Mouse (Mus musculus): ENCODE results near the gene Fam163a.

Fam163a gene

DNA sequence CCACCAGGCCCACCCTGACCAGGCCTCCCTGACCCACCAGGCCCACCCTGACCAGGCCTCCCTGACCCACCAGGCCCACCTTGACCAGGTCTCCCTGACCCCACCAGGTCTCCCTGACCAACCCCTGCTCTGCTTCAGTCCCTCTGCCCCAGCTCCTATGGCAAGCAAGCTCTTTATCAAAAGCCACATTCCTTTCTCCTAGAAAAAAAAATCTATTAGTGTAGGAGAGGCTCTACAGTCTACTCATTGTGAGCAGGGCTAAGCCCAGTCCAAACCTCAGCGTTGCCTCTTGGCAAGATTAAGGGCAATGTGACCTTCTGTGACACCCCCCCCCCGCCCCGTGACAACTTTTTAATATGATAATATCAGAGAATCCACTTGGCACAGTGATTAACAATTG lies 120.2 kb downstream of the Fam163a start:
- DNase-seq (ENCODE audit: low read depth, low spot score): no peak

DNA sequence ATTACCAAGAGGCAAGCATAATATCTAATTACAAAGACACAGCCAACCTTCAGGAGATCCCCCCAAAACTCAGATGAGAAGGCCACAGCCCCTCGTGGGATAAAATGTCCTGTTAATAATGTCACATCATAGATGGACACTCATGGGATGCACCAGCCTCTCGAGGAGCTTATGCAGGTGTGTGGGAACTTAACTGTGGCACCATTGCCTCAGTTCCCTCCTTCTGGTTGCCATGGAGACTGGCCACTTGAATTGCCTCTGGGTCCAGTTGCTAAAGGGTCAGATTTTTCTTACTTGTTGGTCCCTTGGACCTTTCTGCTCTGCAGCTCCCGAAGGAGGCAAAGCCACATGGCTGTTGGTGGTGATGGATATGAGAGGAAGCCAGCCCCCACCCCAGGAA lies 127.2 kb downstream of the Fam163a start:
- no peak for DNase-seq (ENCODE audit: low read depth, low spot score)

DNA sequence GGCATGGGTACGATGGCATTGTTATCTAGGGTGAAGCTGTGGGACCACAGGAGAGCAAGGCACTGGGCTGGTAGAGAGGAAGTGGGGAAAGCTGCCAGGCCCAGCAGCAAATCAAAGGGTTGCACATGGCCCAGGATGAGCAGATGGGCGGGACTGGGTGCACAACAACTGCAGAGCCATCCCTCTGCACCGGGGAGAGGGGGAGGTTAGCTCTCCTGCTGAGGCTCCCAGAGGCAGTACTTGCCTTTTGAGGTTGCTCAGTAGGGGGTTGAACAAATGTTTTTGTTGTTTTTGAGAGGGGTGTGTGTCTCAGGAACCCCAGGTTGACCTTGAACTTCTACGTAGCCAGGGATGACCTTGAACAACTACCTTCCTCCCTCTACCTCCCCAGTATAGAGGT lies 128.4 kb downstream of the Fam163a start:
- DNase-seq (ENCODE audit: low read depth, low spot score): peak; percentile 21

DNA sequence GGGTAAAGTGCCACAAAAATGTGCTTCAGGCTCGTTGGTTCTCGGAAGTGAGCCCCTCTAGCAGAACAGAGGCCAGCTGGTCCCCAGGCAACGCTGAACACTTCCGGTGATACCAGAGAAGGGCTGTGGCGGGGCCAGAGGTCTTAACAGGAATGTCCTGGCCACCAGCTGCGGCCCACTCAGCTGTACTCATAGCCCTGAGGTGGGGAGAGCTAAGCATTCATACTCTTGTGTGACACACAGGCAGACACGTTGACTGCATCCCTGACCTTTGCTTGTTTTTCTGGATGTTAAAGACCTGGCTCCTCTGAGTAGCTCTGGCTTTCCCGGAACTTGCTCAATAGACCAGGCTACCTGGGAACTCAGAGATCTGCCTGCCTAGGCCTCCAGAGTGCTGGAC lies 130.3 kb downstream of the Fam163a start:
- no peak for DNase-seq (ENCODE audit: low read depth, low spot score)

DNA sequence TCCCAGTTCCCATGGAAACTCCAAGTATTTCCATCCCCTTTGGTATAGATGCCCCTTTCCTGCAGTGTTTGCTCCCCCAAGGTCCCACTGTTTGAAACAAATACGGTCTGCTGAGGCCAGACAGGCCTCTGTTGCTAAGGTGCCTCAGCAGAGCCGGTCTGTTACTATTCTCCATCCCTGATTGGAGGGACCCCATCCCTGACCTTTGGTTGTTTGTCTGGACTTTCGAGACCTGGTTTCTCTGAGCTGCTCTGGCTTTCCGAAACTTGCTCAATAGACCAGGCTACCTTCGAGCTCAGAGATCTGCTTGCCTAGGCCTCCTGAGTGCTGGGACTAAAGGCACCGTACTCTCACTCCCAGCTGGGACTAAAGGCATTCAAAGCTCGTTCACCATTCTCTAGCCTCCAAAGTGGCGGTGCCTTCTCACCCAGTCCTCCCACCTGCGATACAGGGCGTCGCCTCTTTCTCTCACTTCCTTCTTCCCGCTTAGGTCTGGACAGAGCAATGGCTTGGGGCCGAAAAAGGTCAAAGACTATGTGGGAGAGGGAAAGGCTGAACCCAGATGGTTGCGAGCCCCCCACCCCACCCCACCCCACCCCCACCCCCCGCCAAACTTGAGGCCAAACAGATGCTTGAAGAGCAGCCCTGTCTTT lies 131.5 kb downstream of the Fam163a start:
- DNase-seq (ENCODE audit: low read depth, low spot score): no peak

DNA sequence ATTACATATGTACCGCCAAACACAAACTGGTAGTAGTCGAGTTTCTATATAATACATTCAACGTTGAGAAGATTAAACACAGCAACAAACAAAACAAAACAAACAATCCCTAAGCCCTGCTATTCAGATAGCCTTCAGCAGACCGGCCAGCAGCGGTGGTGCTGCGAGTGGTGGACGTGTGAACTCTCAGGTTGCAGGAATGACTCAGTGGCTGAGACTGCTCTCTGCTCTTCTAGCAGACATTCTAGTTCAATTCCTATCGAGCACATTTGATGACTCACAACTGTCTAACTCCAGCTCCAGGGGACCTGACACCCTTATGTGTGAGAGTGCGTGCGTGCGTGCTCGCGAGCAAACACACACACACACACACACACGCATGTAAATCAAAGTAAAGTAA lies 134.7 kb downstream of the Fam163a start:
- no peak for DNase-seq (ENCODE audit: low read depth, low spot score)

DNA sequence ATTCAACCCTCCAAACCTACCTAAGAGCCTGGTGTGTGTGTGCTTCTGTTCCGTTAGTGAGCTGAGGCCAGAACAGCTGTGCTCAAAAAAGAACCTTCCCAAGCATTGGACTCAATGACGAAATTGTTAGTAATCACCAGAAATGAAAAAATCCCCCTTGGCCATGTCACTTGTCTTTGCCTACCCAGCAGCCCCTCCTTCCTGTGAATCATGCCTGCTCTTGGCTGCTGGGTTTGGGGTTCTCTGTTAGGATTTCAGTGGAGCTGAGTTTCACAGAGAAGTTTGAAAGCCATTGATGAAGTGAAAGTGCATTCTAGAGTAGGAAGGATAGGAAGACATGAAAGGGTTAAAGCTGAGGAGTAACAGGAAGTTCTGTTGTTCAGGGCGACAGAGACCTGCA lies 138.7 kb downstream of the Fam163a start:
- no peak for DNase-seq (ENCODE audit: low read depth, low spot score)

DNA sequence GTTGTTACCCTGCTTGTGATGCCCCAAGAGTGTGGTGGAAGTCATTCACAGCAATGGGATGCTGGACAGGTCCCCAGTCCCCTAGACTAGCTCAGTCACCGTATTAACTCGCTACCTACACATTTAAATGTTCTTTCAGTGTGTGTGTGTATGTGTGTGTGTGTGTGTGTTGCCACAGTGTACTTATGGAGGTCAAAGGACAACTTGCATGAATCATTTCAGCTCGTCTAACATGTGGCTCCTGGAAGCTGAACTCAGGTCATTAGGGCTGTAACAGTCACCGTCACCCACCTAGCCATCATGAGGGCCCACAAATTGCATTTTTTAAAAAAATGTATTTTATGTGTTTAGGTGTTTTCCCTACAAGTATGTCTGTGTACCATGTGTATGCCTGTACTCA lies 142.6 kb downstream of the Fam163a start:
- no peak for DNase-seq (ENCODE audit: low read depth, low spot score)

DNA sequence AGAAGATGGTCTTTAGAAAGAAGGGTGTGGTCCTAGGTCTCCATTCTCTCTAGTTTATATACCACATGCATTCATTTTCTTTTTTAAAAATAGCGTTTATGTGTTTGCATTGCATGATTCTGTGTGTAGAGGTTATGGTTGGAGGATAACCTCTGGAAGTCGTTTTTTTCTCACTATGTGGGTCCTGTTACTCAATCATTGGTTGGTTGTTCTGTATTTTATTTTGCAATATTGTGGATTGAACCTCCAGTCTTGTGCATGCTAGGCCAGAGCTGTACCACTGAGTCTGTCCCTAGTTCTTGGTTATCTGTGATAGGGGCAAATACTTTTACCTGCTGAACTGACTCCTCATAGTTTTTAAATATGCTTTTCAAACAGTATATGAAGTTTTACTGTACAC lies 146.6 kb downstream of the Fam163a start:
- DNase-seq (ENCODE audit: low read depth, low spot score): no peak

DNA sequence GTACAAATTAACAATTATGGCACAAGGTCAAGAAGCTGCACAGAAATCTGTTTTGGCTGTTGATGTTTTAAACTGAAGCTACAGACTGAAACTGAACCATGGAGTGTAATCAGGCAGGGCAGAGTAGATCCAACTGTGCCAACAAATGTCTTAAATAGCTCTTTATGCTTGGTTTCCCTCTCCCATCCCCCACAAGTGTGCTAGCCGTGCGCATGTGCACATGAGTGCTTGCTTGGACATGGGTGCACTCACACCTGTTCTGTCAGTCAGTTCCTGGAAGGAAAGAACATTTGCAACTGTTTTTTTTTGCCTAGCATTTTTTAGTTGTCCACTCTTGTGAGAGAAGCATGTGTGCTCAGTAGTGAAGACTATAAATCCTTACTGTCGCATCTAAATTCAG lies 158.1 kb downstream of the Fam163a start:
- no peak for DNase-seq (ENCODE audit: low read depth, low spot score)

DNA sequence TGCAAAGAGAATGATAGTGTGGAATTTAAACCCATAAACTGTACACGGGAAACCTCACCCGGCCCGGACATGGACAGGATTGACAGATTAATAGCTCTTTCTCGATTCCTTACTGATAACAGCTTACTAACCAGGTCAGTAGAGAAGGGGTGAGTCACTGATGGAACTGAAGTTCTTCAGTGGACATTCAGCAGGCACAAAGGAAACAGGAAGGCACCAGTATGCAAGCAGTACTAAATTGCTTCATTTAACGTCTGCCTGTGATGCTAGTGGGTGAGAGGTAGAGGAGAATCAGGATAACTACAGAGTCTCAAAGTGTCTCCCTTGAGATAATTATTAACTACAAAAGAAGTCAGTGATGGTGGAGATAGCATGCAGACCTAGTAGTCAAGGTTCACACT lies 160.6 kb downstream of the Fam163a start:
- DNase-seq (ENCODE audit: low read depth, low spot score): no peak

DNA sequence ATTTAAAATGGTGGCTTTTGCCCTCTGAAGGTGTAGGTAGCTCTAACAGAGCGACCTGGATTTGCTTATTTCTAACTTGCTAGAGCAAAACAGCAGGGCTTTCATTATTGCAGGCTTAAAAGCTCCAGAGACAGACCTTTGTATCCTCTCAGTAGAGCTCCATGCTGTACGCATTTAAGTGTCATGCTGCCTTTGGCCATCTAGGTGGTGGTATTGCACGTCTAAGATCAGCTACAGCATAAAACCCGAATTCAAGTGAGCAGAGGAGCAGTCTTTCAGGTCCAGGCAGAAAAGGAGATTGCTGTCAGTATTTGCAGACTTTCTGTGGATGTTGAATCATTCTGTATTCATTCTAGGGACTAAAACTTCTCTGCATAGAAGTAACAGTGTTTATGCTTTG lies 161.8 kb downstream of the Fam163a start:
- DNase-seq (ENCODE audit: low read depth, low spot score): peak; percentile 85

DNA sequence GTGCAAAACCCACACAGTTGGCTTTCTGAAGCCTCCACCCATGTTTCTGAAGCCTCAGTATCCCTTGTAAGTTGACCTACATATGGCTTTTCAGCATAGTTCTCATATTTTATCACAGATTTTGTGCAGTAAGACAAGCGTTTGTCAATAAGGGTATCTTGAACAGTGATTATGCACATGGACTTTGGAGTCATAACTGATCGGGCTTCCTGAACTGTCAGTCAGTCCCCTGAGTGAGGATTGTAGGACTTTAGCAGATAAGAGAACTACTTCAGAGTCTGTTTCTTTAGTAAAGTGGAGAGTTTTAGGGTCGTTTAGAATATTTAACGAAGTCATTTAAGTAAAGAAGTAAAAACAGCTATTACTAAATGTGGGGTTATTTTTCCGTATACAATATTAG lies 162.3 kb downstream of the Fam163a start:
- no peak for DNase-seq (ENCODE audit: low read depth, low spot score)

DNA sequence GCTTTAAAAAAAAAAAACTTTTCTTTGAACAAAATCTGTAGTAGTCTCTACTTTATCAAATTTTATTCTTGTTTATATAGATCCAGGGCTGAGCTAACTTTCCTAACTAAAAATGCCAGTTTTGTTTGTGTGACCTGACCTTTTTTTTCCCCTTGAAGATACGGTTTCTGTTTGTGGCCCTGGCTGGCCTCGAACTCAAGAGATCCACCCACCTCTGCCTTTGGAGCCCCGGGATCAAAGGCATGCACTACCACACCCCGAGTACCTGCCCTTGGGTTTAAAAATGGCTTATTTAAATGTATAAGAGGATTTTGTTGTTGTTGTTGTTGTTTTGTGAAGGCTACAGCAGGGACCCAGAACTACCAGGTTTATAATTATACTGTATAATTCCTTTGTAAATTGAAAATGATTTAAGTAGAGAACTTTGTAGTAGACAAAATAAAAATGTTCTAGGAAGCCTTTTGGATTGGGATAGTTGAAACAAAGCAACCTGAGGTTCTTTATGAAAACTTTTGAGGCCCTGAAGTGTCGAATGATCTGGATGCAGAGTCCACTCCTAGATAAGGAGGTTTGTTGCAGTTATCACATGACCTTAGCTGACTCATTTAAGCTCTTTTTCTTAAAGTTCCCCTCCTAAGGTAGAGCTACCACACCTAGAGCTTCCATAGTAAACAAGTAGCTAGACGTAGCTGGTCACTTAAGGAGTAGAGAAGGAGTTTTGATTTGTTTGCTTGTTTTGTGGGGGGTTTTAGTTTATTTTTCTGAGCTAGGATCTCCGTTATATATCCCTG lies 163.2 kb downstream of the Fam163a start:
- peak; percentile 32 for DNase-seq (ENCODE audit: low read depth, low spot score)

DNA sequence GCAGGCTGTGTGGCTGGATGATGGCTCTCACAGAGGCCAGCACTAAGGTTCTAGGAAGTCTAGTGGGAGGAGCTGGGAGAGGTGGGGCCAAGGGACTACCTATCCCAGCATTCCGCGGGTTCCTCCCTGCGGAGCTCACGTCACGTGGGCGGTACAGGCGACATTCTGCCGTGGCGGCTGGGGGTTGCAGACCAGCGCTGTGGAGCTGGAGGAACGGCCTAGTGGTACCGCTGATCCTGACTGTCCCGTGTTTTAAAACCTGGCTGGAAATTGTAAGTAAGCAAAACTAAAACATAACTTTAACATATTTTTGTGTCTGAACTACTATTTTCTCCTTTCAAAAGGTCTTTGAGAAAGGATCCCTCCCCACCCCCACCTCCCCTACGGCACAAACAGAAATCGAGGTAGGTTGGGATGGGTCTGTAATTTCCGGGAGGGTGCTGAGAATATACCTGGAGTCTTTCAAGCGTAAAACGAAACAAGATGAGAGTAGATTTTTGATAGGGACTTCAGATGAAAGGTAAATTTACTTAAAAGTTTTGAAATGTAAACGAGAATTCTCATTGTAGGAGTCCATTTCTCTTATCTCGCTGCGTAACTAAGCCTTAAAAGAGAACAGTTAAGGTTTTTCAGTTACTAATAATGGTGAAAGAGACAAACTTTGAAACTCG lies 164.0 kb downstream of the Fam163a start:
- DNase-seq (ENCODE audit: low read depth, low spot score): peak; percentile 93

DNA sequence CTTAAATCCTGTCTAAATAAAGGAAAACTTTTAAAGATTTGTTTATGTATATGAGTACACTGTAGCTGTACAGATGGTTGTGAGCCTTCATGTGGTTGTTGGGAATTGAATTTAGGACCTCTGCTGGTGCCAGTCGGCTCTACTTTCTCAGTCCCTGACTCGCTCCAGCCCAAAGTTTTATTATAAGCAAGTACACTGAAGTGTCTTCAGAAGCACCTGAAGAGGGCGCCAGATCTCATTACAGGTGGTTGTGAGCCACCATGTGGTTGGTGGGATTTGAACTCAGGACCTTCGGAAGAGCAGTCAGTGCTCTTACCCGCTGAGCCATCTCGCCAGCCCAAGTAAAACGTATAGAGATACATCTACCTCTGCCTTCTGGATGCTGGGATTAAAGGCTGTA lies 164.8 kb downstream of the Fam163a start:
- peak; percentile 78 for DNase-seq (ENCODE audit: low read depth, low spot score)

DNA sequence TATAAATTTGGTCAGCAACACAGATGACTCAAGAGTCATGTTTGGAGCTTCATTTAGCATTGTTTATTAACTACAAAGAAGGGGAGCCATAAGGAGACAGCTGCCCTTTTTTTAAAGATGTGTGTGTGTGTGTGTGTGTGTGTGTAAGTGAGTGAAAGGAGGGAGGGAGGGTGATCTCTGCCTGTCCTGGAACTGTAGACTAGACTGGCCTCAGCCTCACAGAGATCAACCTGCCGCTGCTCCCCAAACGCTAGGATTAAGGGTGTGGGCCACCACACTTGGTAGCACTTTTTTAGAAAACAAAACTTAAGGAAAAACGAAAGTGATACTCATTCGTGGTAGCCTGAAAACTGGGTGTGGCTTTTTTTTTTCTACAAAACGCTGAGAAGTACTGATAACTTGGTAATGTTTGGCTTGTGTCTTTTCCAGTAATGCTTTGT lies 167.7 kb downstream of the Fam163a start:
- peak; percentile 71 for DNase-seq (ENCODE audit: low read depth, low spot score)

DNA sequence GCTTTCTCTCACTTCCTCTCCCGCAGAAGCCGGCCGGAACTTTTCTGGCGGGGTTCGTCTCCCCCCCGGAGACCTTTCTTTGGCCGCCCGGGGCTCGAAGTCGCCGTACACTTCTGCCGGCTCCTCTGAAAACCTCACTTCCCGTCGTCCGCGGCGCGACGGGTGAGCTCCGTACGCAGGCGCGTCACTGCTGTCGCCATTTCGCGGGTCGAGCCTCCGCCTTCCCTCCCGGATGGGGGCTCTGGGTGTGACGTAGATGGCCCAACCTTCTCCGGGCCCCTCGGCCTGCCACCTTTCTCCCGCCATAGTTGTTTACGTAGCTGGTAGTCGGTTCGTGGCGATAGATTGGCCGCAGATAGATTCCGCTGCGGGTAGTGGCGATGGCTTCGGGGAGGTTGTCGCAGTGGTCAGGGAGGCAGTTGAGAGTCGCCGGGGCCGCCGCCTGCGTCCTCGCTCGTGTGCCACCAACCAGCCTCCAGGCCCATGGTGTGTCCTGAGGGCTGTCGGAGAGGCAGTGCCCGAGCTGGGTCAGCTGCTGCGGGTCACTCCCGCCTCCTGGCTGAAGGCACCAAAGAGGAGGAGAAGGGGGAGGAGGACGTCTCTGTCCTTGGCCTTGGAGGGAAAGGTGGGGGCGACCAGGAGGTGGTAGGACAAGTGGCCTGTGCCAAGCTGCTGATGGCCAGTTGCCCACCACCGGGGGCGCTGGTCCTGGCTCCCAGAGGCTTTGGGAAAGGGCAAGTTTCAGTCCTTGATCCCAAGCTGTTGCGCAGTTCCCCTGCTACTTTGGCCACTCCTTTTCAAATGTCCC lies 168.7 kb downstream of the Fam163a start, which contains the start of gene Tor1aip1:
Tor1aip1 (minus strand) TSS at position 551 of the 808 bp plus-strand sequence.
- DNase-seq (ENCODE audit: low read depth, low spot score): peak; percentile 99

DNA sequence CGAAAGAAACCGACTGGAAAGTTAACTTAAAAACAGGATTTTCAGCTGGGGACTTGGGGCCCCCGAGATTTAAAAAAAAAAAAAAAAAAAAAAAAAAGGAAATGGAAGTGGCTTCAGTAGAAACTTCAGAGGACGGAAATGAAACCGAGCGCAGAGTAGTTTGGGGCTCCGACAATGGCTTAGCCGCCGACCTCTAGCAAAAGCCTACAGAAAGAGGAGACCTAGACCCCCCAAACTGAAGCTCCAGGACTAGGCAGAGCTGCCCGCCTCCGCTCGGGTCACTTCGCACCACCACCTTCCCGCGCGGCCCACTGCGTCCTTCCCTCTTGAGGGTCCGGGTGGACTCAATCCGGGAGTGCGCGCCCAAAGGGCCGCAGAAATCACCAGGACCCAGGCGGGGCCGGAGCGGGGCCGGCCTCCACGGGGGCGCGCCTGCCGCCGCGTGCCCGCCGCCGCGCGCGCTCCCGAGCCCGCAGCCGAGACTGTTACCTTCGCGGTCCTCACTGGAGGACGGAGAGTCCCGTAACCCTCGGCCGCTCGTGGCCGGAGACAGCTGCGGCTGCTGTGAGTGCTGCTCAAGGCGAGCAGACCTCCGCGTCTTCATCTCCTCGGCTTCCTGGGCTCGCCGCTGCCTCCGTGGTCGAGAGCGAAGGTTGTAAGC lies 169.4 kb downstream of the Fam163a start, which contains the start of gene Tor1aip2:
Tor1aip2 (plus strand) TSS at position 135 of the 661 bp plus-strand sequence.
- peak; percentile 75 for DNase-seq (ENCODE audit: low read depth, low spot score)

DNA sequence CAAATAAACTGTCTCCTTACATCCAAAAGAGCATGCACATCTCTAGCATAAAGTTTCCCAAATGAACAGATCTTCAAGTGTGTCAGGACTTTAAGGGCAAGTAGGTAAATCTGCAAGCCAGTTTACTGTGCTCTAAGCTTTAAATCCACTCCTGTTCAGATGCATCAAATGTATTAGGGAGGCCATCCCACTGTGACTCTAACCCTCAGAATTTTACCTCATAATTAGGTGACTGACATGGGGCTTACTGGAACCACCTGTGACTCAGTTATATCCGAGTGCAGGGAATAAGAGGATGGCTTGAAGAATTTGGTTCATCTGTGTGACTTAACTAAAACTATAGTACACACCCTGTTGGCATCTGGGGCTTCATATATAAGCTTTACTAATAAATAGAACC lies 170.2 kb downstream of the Fam163a start:
- no peak for DNase-seq (ENCODE audit: low read depth, low spot score)

DNA sequence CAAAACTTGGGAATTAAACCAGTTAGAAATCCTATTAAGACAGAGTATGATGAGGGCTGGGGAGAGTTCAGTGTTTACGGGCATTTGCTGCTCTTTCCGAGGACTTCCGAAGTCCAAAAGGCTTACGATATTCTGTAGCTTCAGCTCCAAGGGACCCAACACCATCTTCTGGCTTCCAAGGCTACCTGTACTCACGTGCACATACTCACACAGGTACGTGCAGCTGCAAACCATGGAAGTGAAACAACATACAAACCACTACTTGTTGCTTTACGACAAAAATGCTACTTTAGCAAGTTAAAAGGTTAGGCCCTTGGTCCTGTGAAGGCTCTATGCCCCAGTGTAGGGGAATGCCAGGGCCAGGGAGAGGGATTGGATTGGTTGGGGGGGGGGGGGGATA lies 170.9 kb downstream of the Fam163a start:
- no peak for DNase-seq (ENCODE audit: low read depth, low spot score)
